Mouse (Mus musculus) monocyte, adult 5-6 weeks (primary cell): ENCODE results near the gene Hey2. TPM values are rescaled to one million over a fixed set of nuclear protein-coding genes. Genes with fewer than 3 reads are reported as not detected.
A peak's percentile ranks its signal among the peaks of the same experiment; 100 is the strongest.

Experiments used
- ATAC-seq: fragments of 153-309, 156-312 bp; replicated peaks from 2 replicates; pipeline ENCODE4 v1.8.0; 2017; ENCODE audit warnings: mild to moderate bottlenecking; ENCODE audit not compliant: low TSS enrichment, insufficient number of reproducible peaks, severe bottlenecking, poor library complexity, low FRiP score
- total RNA-seq: library from RNA; stranded (forward); fragments of 200-1000, 200-491, 200-594 nt; gene quantifications from 3 replicates; pipeline ENCODE4 v1.2.3, GENCODE M21; 2017

Gene Hey2
- not detected in 3 replicates for total RNA-seq

DNA sequence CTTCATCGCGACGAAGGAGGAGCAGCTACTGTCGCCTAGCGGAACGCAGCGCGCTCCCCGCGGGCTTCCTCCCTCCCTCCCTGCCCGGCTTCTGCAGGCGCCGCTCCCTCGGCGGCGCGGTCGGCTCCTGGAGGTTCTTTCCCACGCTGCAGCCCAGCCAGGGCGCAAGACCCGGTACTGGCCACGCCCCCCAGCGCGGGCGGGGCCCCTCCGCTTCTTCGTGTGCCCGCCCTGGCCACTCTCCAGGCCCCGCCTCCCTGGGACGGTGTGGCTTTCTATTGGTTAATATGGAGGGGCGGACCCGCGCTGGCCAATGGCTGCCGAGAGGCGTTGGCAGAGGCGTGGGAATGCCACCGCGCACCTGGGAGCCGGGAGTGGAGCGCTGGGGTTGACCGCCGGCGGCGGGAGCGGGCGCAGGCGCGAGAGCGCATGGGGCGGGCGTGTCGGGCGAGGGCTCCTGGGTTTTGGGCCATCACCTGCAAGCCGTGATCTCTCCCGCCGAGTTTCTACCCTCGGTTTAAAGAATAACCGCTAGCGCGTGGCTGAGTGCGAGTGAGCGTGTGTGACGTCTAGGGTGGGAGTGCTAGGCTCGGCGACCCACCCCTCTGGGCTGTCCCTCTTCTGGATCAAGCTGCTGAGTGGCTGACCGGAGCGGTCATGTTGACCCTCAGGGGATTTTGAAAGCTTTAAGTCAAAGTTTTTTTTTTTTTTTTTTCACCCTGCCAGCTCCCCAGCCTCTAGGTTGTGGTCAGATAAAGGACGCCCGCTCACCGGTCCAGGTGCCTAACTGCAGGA, at the start of gene Hey2:
Hey2 (minus strand) TSS at position 159 of the 795 bp plus-strand sequence.
- ATAC-seq: peak; percentile 95

DNA sequence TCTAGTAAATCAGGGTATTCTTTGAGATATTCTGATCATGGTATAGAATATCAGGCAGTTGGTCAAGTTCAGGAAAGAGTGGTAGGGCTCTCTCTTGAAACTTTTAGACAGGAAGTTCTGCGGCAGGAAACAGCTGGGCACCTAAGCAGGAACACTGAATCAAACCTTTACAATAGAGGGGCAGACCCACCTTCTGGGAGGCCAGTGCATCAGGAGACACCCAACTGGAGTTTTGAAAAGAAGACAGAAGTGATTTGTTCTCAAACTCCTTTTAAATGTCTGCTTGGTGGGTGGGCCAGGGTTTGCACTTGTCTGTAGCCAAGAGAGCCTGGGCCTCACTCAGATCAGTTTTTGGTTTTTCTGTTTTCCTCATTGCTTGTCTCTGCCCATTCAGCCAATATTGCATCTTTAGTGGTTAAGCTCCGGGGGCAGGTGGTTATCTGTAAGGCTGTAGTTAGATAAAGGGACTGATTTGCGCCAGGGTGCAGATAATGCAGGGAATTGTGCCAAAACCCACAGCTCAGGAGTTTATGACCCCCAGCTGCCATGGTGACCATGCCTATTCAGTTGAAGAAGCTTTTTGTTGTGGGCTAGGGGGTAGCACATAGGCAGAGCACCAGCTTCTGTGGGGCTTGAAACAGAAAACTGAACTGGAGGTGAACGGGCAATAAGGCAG, 40.6 kb upstream of the Hey2 start:
- ATAC-seq: no peak

DNA sequence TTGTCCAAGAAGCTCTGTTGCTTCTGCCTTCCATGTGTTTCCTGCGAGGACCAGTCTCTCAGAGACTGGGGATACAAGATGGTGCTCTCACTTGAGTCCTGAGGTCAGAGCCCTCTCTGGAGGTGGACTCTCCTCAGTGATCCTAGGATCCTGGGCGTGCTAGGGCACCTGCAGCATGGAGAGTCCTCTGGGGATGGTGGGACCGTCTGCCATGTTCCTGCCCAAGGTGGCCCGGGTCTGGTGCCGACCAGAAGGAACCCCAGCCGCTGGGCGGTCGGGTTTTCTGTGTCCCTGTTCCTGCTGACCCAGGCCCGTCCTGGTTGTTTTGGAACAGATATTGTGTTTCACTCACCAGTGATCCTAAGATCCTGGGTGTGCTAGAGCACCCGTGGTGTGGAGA, 38.5 kb upstream of the Hey2 start:
- no peak for ATAC-seq

DNA sequence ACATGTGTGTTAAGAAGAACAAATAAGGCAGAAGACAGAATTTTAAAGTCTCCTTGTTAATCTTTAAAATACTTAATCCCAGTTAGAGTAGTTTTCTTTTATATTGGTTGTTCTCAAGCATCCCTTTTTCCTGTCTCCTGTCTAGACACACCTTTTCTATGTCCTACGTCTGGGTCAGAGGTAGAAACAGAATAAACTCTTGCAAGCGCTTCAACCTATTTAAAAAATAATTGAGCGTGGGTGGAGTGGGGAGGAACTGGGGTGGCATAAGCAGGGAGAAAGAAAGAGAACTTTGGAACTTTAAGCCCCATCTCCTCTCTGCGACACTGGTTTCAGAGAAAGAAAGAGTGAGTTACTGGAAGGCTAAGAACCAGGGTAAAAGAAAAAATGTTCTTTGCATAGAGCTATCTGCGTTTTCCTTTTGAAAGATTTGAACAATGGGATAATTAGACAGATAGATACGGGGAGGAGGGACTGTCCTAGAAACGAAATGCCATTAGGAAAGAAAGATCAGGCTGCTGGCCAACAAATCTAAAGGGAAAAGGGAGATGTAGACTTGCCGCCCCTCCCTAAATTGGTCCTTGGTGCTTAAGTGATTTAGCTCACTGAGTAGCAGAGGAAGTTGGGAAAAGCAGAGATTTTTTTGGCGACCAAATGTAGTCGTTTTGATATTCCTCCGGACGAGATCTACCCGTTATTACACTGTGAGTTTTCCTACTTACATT, 2.7 kb upstream of the Hey2 start:
- no peak for ATAC-seq

DNA sequence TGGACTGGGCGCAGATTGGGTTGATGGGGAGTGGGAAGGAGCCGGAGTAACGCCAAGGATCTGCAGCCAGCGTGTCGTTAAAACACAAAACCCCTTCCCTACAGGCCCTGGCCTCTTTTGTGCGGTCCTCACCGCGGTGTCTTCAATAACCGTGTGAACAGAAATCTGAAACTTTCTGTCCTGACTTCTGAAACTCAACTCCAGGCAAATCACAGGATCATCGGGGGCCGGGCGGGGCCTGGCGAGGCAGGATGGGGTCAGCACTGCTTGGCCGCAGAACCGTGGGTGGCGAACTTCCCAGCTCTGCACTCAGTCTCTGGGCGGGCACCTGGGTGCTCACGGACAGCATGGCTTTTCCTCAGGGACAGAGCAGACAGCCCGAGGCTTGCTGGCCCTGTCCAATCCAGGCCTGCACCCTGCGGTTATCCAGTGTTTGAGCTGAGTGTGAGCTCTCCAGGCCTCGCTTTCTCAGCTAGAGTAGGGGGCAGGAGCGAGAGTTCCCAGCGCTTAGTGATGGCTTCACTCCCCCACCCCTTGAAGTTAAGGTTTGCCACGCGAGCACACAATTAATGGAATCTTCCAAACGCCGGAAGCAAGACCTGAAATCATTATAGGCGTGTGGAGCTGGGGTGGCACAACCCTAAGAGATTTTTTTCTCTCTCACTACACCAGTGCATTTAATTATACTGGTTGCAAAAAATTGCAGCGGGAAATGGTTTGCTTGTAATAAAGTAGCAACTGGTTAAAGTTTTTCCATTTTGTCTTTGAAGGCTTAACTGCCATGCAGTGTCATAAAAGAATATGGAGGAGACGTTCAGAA, 1.8 kb upstream of the Hey2 start:
- no peak; the same call in 1 of the 2 replicates for ATAC-seq

DNA sequence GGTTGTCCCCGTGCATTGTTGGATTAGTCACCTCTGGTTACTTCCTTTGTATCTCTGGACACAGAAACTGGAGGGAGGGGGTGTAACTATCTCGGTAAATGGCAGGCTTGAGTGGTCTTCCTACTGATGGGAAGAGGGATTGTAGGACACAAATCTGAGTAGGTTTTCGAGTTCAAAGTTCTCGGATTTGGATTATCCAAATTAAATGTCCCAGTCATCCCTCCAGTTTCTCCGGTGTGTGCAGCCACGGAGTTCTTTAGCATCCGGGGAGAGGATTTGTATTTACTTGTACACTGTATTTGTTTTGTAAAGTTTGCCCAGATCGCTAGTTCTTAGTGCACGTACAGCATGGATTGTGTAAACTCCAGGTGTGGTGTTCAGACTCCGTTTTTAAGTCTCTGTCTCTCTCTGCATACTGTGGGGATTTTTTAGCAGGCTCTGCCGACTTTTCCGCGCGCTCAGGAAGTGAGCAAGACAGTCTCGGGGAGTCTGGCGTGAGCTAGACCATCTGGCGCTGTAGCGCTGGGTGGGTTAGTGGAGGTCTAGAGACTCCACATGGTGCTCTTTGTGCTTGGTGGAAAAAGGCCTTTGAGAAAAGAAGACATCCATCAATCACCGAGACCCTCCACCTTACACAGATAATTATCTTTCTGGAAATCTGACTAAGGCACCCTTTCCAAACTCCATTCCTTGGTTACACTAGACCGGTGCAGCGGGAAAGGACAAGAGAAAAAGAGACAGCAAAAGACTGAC, 1.0 kb upstream of the Hey2 start:
- ATAC-seq: no peak

DNA sequence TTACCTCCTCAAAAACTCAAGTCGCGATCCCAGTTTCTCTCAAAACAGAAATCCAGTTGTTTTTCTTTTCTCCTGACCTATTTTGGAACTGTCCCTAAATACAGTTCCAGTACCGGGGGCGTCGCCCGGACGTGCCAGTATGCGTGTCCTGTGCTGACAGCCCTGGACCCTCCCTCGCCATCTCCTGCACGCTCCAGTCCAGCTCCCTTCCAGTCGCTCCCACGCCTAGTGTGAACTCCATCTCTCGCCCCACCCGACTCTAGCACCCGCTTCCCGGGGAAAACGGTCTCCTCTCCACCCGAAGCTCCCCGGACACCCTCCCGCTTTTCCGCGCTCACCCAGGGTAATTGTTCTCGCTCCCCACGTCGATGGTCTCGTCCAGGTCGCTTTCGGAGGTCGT, 373 bp downstream of the Hey2 start:
- ATAC-seq: peak; percentile 28

DNA sequence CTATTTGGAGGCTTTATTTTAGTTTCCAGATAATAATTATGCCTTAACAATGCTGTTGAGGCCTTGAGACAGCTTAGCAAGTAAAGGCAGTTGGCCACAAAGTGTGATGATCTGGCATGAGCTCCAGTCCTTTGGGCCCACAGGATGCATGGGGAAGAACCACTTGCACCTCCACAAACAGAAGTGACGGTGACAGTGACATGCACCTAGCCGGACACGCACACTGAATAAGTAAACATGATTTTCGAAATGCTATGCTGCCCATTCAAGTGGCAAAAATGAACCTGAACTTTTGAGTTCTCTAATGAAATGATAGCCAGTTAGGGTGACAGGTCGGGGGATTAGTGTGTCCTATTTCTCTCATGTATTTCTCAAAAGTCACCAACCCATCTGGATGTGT, 1.8 kb downstream of the Hey2 start:
- no peak for ATAC-seq

DNA sequence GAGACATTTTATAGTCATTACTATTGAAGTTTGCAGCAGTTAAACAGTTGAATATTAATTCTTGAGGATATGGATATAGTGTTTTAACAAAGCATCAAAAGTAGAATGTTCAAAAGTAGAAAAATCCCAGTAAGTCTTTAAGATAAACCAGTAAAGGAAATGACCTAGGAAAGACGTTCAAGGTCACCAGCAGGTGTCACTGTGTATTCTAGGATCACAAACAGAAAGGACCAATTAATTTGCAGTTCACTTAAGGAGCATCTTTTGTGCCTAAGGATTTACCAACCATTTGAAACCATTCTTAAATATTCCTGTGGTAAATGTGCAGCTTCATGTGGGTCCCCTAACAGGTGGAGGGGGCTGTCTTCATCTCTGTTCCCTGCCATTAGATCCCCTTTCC, 4.4 kb downstream of the Hey2 start:
- no peak for ATAC-seq

DNA sequence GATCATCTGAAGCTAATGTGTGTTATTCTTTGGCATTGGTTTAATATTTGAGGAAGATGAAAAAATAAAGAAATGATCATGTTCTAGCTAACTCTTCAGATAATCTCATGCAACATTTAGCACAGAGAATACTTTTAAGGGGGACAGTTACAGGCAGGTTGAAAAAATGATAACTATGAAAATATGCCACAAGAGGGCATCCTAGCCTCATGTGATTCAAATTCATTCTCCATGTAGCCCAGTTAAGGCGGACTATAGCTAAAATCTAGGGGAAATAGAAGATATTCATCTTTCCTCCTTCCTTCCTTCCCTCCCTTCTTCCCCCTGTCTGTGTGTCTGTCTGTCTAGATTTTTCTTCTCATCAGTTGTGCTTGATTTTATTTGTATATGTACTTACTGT, 17.6 kb downstream of the Hey2 start:
- ATAC-seq: no peak

DNA sequence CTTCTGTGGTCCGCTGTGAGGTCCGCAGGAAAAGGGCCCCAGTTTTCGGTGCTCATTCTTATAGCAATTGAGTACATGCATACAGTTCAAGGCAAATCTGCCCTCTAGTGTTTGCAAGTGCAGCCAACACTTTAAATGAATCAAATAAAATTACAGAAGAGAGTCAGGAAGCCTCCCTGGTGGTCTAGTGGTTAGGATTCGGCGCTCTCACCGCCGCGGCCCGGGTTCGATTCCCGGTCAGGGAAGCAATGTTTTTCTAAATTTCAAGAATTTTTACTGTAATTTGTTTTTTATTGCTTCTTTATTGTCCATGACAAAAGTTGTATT, 31.7 kb downstream of the Hey2 start:
- ATAC-seq: peak; percentile 97

DNA sequence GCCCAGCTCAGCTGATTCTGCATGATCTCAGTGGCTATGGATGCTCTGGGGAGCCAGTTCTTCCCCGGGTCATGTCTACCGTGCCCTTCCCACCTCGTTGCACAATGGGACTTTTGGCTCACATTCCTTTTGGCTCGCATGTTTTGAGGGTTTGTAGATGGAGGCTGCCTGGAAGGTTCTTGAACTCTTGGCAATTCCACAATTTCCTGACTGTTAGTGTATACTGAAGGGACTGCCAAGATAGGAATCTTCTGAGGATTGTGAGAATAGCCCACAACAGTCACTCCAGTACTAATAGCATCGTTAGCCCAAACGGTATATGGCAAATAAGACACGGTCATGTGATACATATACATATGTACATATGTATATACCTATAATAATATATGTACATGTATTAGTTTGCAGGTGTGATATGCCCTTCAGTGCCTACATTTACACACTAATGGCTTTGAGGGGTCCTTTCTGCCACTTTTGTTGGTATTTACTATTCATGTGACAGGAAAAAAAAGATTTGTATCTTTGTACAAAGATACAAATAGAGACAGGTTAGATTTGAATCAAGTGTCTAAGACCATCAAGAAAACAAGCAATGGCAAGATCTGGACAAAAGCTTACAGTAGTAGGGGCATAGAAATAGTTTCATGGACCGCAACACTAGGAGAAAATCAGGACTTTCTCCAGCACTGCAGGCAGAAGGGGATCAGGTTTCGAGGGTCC, 32.2 kb downstream of the Hey2 start:
- 0 out of 2 replicates have a peak, but pooled peaks have one; percentile 6 for ATAC-seq

DNA sequence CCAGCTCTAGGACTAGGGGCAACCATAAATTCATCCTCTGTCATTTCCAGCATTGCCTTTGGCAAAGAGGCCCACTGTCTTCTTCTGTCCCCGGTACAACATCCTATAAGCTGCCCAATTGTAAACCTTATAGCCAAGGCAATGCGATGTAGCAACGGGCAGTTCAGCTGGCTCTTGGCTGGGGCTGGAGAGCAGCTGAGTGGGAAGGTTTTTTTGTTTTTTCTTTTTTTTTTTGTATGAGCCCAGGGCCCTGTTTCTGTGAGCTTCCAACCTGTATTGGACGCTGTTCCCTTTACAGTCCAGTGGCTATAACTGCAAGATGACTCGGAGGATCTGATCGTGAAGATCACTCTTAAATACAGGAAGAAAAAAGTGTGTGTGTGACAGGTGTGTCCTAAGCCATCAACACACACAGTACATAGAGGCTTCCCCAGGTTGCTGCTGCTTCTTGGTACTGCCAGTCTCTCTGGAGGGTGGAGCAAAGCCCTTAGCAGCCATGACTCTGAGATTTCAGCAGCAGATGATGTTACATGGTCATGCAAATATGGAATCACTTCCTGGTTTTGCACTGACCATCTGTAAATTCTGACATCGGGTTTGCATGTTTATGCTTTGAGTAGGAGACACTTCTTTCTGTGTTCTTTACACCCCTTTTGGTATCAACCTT, 38.9 kb downstream of the Hey2 start:
- ATAC-seq: peak; percentile 78

DNA sequence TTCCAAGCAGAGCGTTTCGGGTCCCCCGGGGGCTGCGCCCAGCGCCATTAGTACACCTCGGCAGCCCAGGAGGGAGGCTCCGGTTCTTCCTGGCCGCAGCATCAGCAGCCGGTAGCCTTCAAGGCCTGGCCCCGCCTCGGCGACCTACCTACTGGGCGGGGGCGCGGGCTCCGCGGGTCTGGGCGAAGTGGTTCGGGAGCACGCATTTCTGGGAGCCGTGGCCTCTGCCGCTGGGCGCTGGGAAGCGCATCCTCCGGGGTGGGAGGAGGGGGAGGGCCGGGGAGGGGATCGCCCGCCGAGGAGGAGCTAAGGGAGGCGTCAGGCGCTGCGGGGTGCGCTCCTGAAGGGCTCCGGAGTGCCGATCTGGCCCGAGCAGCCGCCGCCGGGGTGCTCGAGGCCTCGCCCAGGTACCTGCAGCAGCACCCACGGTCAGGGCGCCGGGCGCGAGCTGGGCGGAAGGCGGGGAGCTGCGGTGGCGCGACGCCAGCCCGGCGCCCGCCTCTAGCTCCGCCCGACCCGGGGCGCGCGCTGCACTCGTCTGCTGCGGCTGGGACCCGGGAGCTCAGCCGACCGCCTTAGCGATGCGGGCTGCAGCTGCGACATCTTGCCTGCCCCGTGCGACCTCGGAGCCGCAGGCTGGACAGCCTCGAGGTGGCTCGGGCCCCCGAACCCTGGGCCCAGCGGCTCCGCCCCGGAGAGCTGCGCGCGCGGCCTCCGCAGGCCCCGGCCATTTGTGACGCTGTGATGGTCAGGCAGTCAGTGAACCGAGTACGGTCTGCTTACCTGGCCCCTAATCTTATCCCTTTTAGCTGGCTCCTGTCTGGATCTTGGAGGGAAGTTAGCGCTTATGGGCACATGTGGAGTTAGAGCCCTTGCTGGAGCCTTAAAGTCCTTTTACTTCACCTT, 39.7 kb downstream of the Hey2 start, which contains the start of gene Ncoa7:
Ncoa7 (minus strand) TSS at position 646 of the 906 bp plus-strand sequence.
- ATAC-seq: peak; percentile 46

DNA sequence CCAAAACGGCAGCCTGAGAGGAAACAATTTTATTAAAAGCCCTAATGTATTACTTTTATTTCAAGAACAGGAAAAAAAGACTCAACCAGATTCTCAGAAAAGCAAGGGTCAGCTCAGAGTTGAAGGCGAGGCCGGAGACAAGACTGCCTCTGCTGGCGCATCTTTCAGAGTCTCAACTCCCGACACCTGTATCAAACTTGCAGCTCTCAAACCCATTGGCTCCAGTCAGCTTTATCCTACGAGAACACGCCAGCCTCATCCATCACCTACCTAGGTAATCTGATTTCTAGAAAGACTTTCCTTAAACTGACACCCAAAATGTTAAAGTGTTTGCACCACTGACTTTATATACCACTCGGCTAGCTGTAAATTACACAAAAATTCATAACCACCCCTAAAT, 40.6 kb downstream of the Hey2 start:
- ATAC-seq: no peak
